Mouse (Mus musculus) stomach, postnatal 0 days (tissue): Measurements from ENCODE around the gene Gm20431. TPM values are rescaled to one million over a fixed set of nuclear protein-coding genes. Genes with fewer than 3 reads are reported as not detected.

ENCODE experiments used
- ATAC-seq: fragments of 200-750 bp; cut with Nextera tagmentation; 2 replicates; pipeline ENCODE4 v1.8.0; 2017; ENCODE audit not compliant: low FRiP score, low TSS enrichment
- DNase-seq: peaks from one replicate; pipeline ENCODE4 v3.0.0-alpha.2; 2016; ENCODE audit warnings: low spot score
- H3K27ac ChIP-seq: fragments of 300-500 bp; sonication (generic); replicated peaks from 2 replicates; pipeline ENCODE4 v1.5.1; 2014; ENCODE audit warnings: mild to moderate bottlenecking, control low read depth
- H3K27me3 ChIP-seq: fragments of 300-500 bp; sonication (generic); 2 replicates; pipeline ENCODE4 v1.6.1; 2014; ENCODE audit warnings: low read length; ENCODE audit not compliant: control insufficient read depth, insufficient read depth
- H3K36me3 ChIP-seq: fragments of 300-500 bp; sonication (generic); 2 replicates; pipeline ENCODE4 v1.6.1; 2014; ENCODE audit warnings: low read length, mixed read lengths; ENCODE audit not compliant: control insufficient read depth, insufficient read depth
- H3K4me1 ChIP-seq: fragments of 300-500 bp; sonication (generic); replicated peaks from 2 replicates; pipeline ENCODE4 v1.6.1; 2014; ENCODE audit warnings: antibody characterized with exemption; ENCODE audit not compliant: control insufficient read depth, insufficient read depth
- H3K4me2 ChIP-seq: fragments of 300-500 bp; sonication (generic); replicated peaks from 2 replicates; pipeline ENCODE4 v1.6.1; 2014; ENCODE audit warnings: low read depth, mild to moderate bottlenecking, control low read depth, moderate library complexity
- H3K4me3 ChIP-seq: fragments of 300-500 bp; sonication (generic); 2 replicates; pipeline ENCODE4 v1.5.1; 2014; ENCODE audit warnings: low read depth, low read length, control low read depth
- H3K9ac ChIP-seq: fragments of 300-500 bp; sonication (generic); 2 replicates; pipeline ENCODE4 v1.6.1; 2014; ENCODE audit warnings: mild to moderate bottlenecking, low read length, control low read depth, mixed read lengths
- H3K9me3 ChIP-seq: fragments of 300-500 bp; sonication (generic); 2 replicates; pipeline ENCODE4 v1.6.1; 2016; ENCODE audit warnings: low read length; ENCODE audit not compliant: control insufficient read depth
- CTCF ChIP-seq: IDR thresholded peaks from 2 replicates; pipeline ENCODE4 v1.5.1; 2016; ENCODE audit warnings: antibody characterized with exemption, low read depth, mild to moderate bottlenecking, moderate library complexity
- EP300 ChIP-seq: optimal IDR thresholded peaks from 2 replicates; pipeline ENCODE3; 2016; ENCODE audit warnings: antibody characterized with exemption
- WGBS: fragments of 180-500 bp; shearing (Covaris S2); extraction: QIAGEN DNeasy Blood & Tissue Kit; methylation state at CpG from one replicate; pipeline ENCODE4 v1.1.7; 2014; 5-methylcytosine and 5-hydroxymethylcytosine counted together
- polyA plus RNA-seq: library from polyadenylated mRNA; unstranded; fragments of >200 nt; fragmentation: Nextera tagmentation; extraction: Ambion mirVana; gene quantifications from 2 replicates; pipeline ENCODE4 v1.2.1, GENCODE M21; 2015

Gene Gm20431
- polyA plus RNA-seq, 1 experiment from 2014 or later = 13.4 TPM

- Histone ChIP-seq H3K27ac (peak overlapping the region; percentile 93), H3K27me3 (no peaks in the 10 kb centered on the region), H3K9ac (peak overlapping the region; percentile 94), H3K4me2 (peak overlapping the region; percentile 58), H3K9me3 (no peaks in the 10 kb centered on the region), H3K36me3 (0 out of 2 replicates have a peak, but pooled peaks cover 3% of the 10 kb centered on the region), H3K4me3 (peak overlapping the region; percentile 90; the same call in 1 of the 2 replicates), H3K4me1 (peaks cover 13% of the 10 kb centered on the region)
- WGBS = 71% methylated on average over 12 of the region's 12 CpGs
- DNase-seq = no peak
- no peak for ATAC-seq
- TF ChIP-seq EP300 (no peak), CTCF (no peak)
Observed at GRCm38 (mm10) chr2:167632731-167633536, 28.4 kb downstream of the Gm20431 start.

GRCm38 (mm10) chr2:167631591-167632448 is 29.5 kb downstream of the Gm20431 start, which contains the start of gene Ube2v1:
Gene Ube2v1, minus strand, starts transcription at chr2:167632095.
- under 1% methylated on average over 83 of the region's 87 CpGs for WGBS
- DNase-seq (peak; percentile 99), ATAC-seq (peak; percentile 91)
- Histone ChIP-seq H3K9me3 (no peaks in the 10 kb centered on the region), H3K9ac (peak within 1 kb of the TSS; percentile 94), H3K4me1 (peaks cover 13% of the 10 kb centered on the region), H3K36me3 (peaks cover 6% of the 10 kb centered on the region; the same call in 1 of the 2 replicates), H3K4me3 (peak within 1 kb of the TSS; percentile 90), H3K4me2 (peak within 1 kb of the TSS; percentile 90), H3K27ac (peak within 1 kb of the TSS; percentile 93), H3K27me3 (no peaks in the 10 kb centered on the region)
- peak; percentile 24 for TF ChIP-seq EP300
- peak; percentile 54 for TF ChIP-seq CTCF

GRCm38 (mm10) chr2:167631181-167631590 is 30.1 kb downstream of the Gm20431 start:
- H3K27me3 ChIP-seq = no peaks in the 10 kb centered on the region
- under 1% methylated on average over 29 of the region's 31 CpGs for WGBS
- DNase-seq = peak; percentile 52
- no peaks in the 10 kb centered on the region for H3K9me3 ChIP-seq
- peaks cover 6% of the 10 kb centered on the region; the same call in 1 of the 2 replicates for H3K36me3 ChIP-seq
- H3K4me1 ChIP-seq = peaks cover 13% of the 10 kb centered on the region
- peak overlapping the region; percentile 90 for H3K4me2 ChIP-seq
- H3K9ac ChIP-seq = peak overlapping the region; percentile 94
- TF ChIP-seq EP300 (no peak), CTCF (no peak)
- peak; percentile 0; the same call in 1 of the 2 replicates for ATAC-seq
- peak overlapping the region; percentile 93 for H3K27ac ChIP-seq
- H3K4me3 ChIP-seq = peak overlapping the region; percentile 90

DNA sequence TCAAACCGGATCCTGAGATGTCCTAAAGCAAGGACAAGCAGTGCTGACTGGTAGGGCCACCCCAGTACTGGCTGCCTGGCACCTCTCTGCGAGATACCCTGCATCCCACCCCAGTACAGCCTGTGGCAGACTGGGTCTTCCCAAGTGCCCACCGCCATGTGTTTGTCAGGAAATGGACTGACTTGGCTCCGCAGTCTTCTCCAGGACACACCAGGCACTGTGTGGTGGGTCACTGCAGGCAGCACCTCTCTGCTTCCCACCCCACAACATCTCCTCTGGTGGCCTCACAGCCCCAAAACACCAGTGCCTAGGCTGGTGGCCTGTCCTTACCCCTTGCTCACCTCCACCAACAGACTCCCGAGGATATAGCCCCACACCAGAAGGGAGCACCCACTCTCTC is 30.9 kb downstream of the Gm20431 start:
- Histone ChIP-seq H3K9me3 (no peaks in the 10 kb centered on the region), H3K9ac (peak overlapping the region; percentile 94), H3K27me3 (no peaks in the 10 kb centered on the region), H3K27ac (peak overlapping the region; percentile 93), H3K4me1 (peaks cover 13% of the 10 kb centered on the region), H3K4me2 (peak overlapping the region; percentile 90), H3K36me3 (peaks cover 6% of the 10 kb centered on the region; the same call in 1 of the 2 replicates), H3K4me3 (peak overlapping the region; percentile 90)
- DNase-seq (no peak), ATAC-seq (no peak)
- no peak for TF ChIP-seq CTCF
- no peak for TF ChIP-seq EP300
- WGBS = 50% methylated on average over 5 of the region's 5 CpGs

DNA sequence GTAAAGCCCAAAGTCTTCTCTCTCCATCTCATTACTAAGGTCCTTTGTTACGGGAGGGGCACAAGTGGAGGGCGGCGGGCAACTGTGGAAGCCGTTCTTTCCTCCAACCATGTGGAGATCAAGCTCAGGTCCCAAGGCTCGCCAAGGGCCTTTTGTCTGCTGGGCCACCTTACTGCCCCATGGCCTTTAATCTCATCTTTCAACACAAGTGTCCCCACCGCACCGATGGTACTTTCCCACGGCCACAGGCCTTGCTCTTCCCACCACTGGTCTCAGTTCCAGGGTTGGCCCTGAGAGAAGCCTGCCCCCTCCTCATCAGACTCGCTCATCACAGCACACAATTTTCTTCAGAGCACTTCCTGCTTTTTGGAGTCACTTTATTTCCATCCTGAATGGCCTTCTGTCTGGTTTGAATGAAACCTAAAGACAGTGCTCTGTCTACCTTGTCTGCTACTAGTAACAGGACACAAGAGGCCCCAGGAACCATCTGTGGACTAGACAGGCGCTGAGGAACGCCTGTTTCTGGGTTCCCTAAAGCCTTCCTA is 31.6 kb downstream of the Gm20431 start:
- ATAC-seq (no peak), DNase-seq (no peak)
- H3K9me3 ChIP-seq = no peaks in the 10 kb centered on the region
- H3K4me3 ChIP-seq = no peak overlapping the region; the same call in 1 of the 2 replicates
- H3K4me1 ChIP-seq = peaks cover 13% of the 10 kb centered on the region
- peak overlapping the region; percentile 94 for H3K9ac ChIP-seq
- 72% methylated on average over 11 of the region's 11 CpGs for WGBS
- peak overlapping the region; percentile 93 for H3K27ac ChIP-seq
- no peaks in the 10 kb centered on the region for H3K27me3 ChIP-seq
- peaks cover 6% of the 10 kb centered on the region; the same call in 1 of the 2 replicates for H3K36me3 ChIP-seq
- TF ChIP-seq CTCF = no peak
- TF ChIP-seq EP300 = no peak
- H3K4me2 ChIP-seq = peak overlapping the region; percentile 90
